Mouse (Mus musculus): Measurements from ENCODE around the gene Camk1. TPM values are rescaled to one million over a fixed set of nuclear protein-coding genes. Genes with fewer than 3 reads are reported as not detected.

The Camk1 gene
- polyA plus RNA-seq, 1 experiment, result 63.2 TPM

DNA sequence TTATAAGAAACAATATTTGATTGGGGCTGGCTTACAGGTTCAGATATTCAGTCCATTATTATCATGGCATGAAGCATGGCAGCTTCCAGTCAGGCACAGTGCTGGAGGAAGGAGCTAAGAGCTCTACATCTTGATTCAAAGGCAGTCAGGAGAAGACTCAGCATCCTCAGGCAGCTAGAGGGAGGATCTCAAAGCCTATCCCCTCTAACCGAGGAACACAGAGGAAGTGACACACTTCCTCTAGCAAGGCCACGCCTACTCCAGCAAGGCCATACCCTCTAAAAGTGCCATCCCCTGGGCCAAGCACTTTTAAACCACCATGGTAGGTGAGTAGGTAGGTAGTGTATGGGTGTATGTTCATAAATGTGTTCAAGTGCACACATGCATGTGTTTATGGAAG is 13.2 kb downstream of the Camk1 start:
- Histone ChIP-seq H3K36me3 (ENCODE audit: control insufficient read depth, insufficient read depth, low read length) (no peaks in the 10 kb centered on the region), H3K27me3 (replicated peaks; ENCODE audit: control insufficient read depth, insufficient read depth, low read length) (no peaks in the 10 kb centered on the region), H3K27ac (ENCODE audit: insufficient read depth, low read depth, low read length) (no peak overlapping the region), H3K4me3 (ENCODE audit: insufficient read depth, low read depth, low read length) (no peak overlapping the region), H3K4me1 (ENCODE audit: control insufficient read depth, insufficient read depth, low read length) (peaks cover 10% of the 10 kb centered on the region; the same call in 1 of the 2 replicates)
- DNase-seq, result peak; percentile 16
- TF ChIP-seq POLR2A (IDR thresholded peaks at IDR 0.05; ENCODE audit: low read depth, low read length) (no peak), CTCF (conservative IDR thresholded peaks at IDR 0.05; ENCODE audit: insufficient read depth, insufficient read length, low read depth, low read length) (no peak)
- WGBS, result 52% methylated on average over 2 of the region's 2 CpGs

DNA sequence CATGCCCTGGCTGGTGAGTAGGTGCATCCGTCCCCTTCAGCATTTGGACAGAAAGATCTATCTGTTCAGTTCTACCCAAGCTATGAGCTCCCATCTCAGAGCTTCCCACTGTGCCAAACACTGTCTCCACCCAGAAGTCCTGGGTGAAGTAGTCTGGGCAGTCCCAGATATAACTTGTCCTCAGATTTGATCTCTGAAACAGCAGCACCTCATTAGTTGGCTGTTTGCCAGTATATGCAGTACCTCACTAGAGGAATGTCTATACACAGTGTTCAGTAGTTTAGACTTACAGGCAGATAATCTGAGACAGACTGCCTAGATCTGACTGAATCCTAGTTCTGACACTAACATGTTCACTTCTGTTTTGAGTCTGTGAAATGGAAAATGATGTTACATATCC is 14.4 kb downstream of the Camk1 start:
- Histone ChIP-seq H3K4me3 (ENCODE audit: insufficient read depth, low read depth, low read length) (no peak overlapping the region), H3K4me1 (ENCODE audit: control insufficient read depth, insufficient read depth, low read length) (peaks cover 7% of the 10 kb centered on the region; the same call in 1 of the 2 replicates), H3K27me3 (replicated peaks; ENCODE audit: control insufficient read depth, insufficient read depth, low read length) (no peaks in the 10 kb centered on the region), H3K36me3 (ENCODE audit: control insufficient read depth, insufficient read depth, low read length) (no peaks in the 10 kb centered on the region), H3K27ac (ENCODE audit: insufficient read depth, low read depth, low read length) (no peak overlapping the region)
- no peak for DNase-seq
- WGBS, result 95% methylated on average over 1 of the region's 1 CpGs
- TF ChIP-seq POLR2A (IDR thresholded peaks at IDR 0.05; ENCODE audit: low read depth, low read length) (no peak), CTCF (conservative IDR thresholded peaks at IDR 0.05; ENCODE audit: insufficient read depth, insufficient read length, low read depth, low read length) (no peak)

DNA sequence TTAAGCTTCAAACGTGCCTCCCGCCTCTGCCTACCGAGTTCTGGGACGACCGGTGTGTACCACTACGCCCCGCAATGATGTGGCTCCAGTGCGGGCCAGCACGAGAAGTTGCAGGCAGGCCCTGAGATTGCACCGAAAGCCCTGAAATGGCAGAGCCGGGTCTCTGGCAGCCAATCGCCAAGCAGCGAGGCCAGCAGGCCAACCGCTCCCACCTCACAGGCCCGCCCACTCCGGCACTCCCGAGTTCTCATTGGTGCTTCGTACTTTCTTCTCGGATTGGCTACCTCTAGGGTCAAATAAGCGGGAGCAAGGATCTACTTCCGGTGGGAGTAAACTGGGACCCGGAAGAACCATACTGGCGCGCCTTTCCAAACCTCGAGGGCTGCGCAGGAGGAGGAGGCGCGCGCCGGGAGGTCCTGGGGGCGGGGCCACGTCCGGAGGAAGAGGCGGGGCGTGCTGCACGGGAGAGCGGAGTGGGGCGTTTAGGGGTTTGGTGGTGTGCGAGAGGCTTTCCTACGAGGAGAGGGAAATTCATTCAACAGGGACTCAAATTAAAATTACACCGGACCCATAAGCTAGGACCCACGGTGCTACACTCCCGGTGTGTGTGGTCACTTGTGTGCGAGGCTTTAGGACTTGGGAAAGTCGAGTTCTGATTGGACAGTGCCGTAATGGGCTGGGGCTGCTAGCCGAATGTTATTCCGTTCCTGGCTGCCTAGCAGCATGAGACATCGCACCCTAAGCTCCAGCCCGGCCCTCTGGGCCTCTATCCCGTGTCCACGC is 17.1 kb downstream of the Camk1 start, which contains the start of gene Ogg1:
Gene Ogg1 (plus strand): TSS at position 440 of the 783 bp plus-strand sequence.
- H3K27ac ChIP-seq (ENCODE audit: insufficient read depth, low read depth, low read length), result peak within 1 kb of the TSS; percentile 78
- under 1% methylated on average over 52 of the region's 52 CpGs for WGBS
- no peaks in the 10 kb centered on the region; the same call in 1 of the 2 replicates for H3K4me1 ChIP-seq (ENCODE audit: control insufficient read depth, insufficient read depth, low read length)
- peak within 1 kb of the TSS; percentile 80 for H3K4me3 ChIP-seq (ENCODE audit: insufficient read depth, low read depth, low read length)
- TF ChIP-seq CTCF (conservative IDR thresholded peaks at IDR 0.05; ENCODE audit: insufficient read depth, insufficient read length, low read depth, low read length) (no peak), POLR2A (IDR thresholded peaks at IDR 0.05; ENCODE audit: low read depth, low read length) (peak; percentile 94)
- H3K27me3 ChIP-seq (replicated peaks; ENCODE audit: control insufficient read depth, insufficient read depth, low read length), result no peaks in the 10 kb centered on the region
- H3K36me3 ChIP-seq (ENCODE audit: control insufficient read depth, insufficient read depth, low read length), result peaks cover 2% of the 10 kb centered on the region; the same call in 1 of the 2 replicates
- peak; percentile 100 for DNase-seq

DNA sequence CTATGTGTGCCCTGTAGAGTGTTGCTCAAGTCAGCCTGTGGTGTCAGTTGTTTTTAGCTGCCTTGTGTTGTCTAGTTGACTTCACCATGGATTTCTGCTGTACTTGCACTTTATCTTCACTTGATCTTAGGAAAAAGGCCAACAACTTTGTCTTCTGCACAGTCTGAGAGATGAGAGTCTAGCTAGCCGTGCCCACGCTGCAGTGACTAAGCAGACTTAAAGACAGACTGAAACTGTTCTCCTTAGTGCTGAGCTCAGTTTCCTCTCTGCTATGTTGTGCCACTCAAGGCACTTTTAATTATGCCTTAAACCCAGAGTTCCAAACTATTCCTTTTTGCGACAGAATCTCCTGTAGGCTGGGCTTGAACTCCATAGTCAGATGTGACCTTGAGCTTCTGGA is 27.8 kb downstream of the Camk1 start:
- TF ChIP-seq POLR2A (IDR thresholded peaks at IDR 0.05; ENCODE audit: low read depth, low read length), result no peak
- no peak for TF ChIP-seq CTCF (conservative IDR thresholded peaks at IDR 0.05; ENCODE audit: insufficient read depth, insufficient read length, low read depth, low read length)
- Histone ChIP-seq H3K36me3 (ENCODE audit: control insufficient read depth, insufficient read depth, low read length) (peaks cover 11% of the 10 kb centered on the region), H3K4me3 (ENCODE audit: insufficient read depth, low read depth, low read length) (no peak overlapping the region), H3K27me3 (replicated peaks; ENCODE audit: control insufficient read depth, insufficient read depth, low read length) (no peaks in the 10 kb centered on the region), H3K27ac (ENCODE audit: insufficient read depth, low read depth, low read length) (no peak overlapping the region), H3K4me1 (ENCODE audit: control insufficient read depth, insufficient read depth, low read length) (no peaks in the 10 kb centered on the region)
- no peak for DNase-seq
- WGBS, result 84% methylated on average over 3 of the region's 3 CpGs

DNA sequence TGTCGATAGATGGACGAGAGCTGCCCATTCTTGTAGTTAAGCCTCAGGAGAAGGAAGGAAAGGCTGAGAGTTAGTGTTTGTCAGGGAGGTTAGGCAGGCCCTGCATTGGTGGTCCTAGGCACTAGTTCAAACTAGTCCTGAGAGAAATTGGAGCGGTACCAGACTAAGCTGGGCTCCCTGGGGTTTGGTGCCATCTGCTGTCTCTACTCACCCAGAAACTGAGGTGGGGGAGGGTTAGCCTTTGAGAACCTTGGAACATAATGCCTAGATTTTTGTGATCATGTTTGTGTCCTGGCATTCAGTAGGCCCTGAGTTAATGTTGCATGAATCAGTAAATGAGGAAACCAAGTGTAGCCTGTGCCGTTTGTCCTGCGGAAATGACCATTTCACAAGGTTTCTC is 35.6 kb downstream of the Camk1 start:
- DNase-seq, result peak; percentile 70

DNA sequence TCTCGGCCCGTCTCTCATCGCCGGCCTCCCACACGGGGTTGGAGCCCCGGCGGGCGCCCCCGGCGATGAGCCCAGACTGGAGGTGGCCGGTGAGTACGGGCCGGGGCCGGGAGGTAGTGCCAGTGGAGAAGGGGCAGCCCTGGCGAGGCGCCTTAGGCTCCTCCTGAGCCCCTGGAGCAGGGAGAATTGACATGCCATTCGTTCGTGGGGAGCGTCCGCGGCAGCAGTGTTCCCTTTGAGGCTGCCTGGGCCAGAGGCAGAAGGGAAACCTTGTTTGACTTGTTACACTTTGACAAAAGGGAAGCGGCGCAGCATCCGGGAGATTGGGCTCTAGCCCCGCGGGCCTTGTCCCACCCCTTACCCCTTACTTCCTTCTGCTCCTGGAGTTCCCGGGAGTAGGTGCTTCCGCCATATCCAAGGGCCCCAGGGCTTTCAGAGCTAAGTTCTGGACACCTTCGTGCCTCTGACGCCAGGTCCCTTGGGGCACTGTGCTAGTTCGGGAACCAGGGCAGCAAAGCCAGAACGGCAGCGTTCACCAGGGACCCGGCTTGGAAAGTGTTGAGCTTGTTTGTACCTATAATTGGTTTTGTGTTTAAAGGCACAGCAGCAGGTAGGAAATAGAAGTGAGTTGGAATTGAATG is 36.2 kb downstream of the Camk1 start:
- Histone ChIP-seq H3K4me1 (ENCODE audit: control insufficient read depth, insufficient read depth, low read length) (peaks cover 5% of the 10 kb centered on the region; the same call in 1 of the 2 replicates), H3K4me3 (ENCODE audit: insufficient read depth, low read depth, low read length) (peak overlapping the region; percentile 97), H3K27ac (ENCODE audit: insufficient read depth, low read depth, low read length) (peak overlapping the region; percentile 100), H3K27me3 (replicated peaks; ENCODE audit: control insufficient read depth, insufficient read depth, low read length) (no peaks in the 10 kb centered on the region), H3K36me3 (ENCODE audit: control insufficient read depth, insufficient read depth, low read length) (no peaks in the 10 kb centered on the region; the same call in 1 of the 2 replicates)
- WGBS, result under 1% methylated on average over 34 of the region's 34 CpGs
- TF ChIP-seq CTCF (conservative IDR thresholded peaks at IDR 0.05; ENCODE audit: insufficient read depth, insufficient read length, low read depth, low read length) (no peak), POLR2A (IDR thresholded peaks at IDR 0.05; ENCODE audit: low read depth, low read length) (no peak)
- DNase-seq, result peak; percentile 52

More for the DNA sequence above, 35.6 kb downstream of the Camk1 start:
- peak; percentile 55 for TF ChIP-seq CTCF (conservative IDR thresholded peaks at IDR 0.05; ENCODE audit: insufficient read depth, insufficient read length, low read depth, low read length)
- TF ChIP-seq POLR2A (IDR thresholded peaks at IDR 0.05; ENCODE audit: low read depth, low read length), result no peak
- Histone ChIP-seq H3K27ac (ENCODE audit: insufficient read depth, low read depth, low read length) (peak overlapping the region; percentile 100), H3K36me3 (ENCODE audit: control insufficient read depth, insufficient read depth, low read length) (no peaks in the 10 kb centered on the region; the same call in 1 of the 2 replicates), H3K4me3 (ENCODE audit: insufficient read depth, low read depth, low read length) (peak overlapping the region; percentile 97), H3K4me1 (ENCODE audit: control insufficient read depth, insufficient read depth, low read length) (peaks cover 5% of the 10 kb centered on the region; the same call in 1 of the 2 replicates), H3K27me3 (replicated peaks; ENCODE audit: control insufficient read depth, insufficient read depth, low read length) (no peaks in the 10 kb centered on the region)
- 6% methylated on average over 5 of the region's 5 CpGs for WGBS

DNA sequence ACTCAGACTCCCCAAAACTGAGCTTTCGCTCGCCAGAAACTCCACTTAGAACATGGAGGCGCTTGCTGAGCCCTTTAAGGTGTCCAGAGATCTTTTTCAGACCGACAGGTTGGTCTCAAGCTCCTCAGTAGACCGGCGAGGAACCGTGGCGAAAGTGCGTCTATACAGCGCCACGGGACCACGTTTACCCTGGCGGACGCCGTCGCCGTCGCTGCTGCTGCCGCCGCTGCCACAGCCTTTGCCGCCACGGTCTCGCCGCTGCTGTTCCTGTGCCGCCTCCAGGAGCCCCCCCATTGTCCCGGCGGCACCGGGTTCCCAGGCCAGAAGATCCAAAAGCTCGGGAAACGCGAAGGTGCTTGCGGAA is 36.8 kb downstream of the Camk1 start, which contains the start of gene Brpf1:
Gene Brpf1 (plus strand): TSS at position 152 of the 364 bp plus-strand sequence.
- peak within 1 kb of the TSS; percentile 97 for H3K4me3 ChIP-seq (ENCODE audit: insufficient read depth, low read depth, low read length)
- H3K4me1 ChIP-seq (ENCODE audit: control insufficient read depth, insufficient read depth, low read length), result peaks cover 5% of the 10 kb centered on the region; the same call in 1 of the 2 replicates
- no peak for DNase-seq
- under 1% methylated on average over 32 of the region's 32 CpGs for WGBS
- H3K36me3 ChIP-seq (ENCODE audit: control insufficient read depth, insufficient read depth, low read length), result no peaks in the 10 kb centered on the region
- H3K27me3 ChIP-seq (replicated peaks; ENCODE audit: control insufficient read depth, insufficient read depth, low read length), result no peaks in the 10 kb centered on the region
- peak within 1 kb of the TSS; percentile 100 for H3K27ac ChIP-seq (ENCODE audit: insufficient read depth, low read depth, low read length)
- TF ChIP-seq CTCF (conservative IDR thresholded peaks at IDR 0.05; ENCODE audit: insufficient read depth, insufficient read length, low read depth, low read length) (no peak), POLR2A (IDR thresholded peaks at IDR 0.05; ENCODE audit: low read depth, low read length) (peak; percentile 61)

Measured in kidney, adult 2 months (tissue).